Comparison of ENCODE assay signal across 8 mouse cellular contexts in the genomic region with DNA sequence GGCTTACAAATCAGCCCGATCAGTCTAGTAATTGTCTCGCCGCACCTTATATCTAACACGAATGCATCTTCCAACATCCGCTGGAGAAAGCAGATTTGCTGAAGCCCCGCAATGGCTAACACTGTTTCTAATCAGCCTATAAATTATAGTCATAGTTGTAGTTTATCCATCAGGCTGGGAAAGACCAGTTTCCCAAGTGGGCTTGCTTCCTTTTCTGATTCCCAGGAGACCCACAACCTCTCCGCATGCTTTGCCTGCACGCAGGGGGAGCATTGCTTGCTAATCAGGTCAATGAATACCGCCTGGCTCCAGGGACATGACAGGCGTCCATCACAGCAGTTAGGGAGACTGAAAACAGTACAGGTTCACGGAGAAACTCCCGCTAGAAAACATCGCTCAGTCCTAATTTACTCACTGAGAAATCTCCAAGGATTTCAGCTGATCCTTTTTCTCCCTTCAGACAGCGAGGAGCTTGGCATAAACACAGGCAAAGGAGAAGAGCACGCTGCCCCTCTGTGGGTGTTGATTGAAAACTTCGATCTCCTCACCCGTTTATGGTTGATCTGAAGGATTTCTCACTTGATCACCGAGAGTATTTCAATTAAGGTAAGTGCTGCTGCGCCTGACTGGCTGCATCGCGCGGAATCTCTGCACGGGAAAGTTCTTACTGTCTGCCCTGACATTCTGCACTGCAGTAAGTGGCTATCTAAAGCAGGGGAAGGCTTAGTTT.
DNase-seq lines count a peak whose midpoint lies in the region; ATAC-seq lines count a peak whose summit lies in the region.

No protein-coding gene starts in this region.

- H3K4me1 ChIP-seq in kidney, embryonic 14.5 days (ENCODE audit: control insufficient read depth, insufficient read depth, low read length) = no peaks in the 10 kb centered on the region
- H3K4me1 ChIP-seq in hindbrain, embryonic 15.5 days (replicated peaks) = peaks cover 7% of the 10 kb centered on the region
- H3K4me1 ChIP-seq in midbrain, embryonic 10.5 days = peaks cover 23% of the 10 kb centered on the region

- H3K4me2 ChIP-seq in kidney, embryonic 14.5 days (replicated peaks; ENCODE audit: low read depth, low read length) = peak overlapping the region; percentile 34
- peak overlapping the region; percentile 77 for H3K4me2 ChIP-seq in hindbrain, embryonic 15.5 days

- H3K36me3 ChIP-seq in kidney, embryonic 14.5 days (ENCODE audit: control insufficient read depth, insufficient read depth, low read length) = no peaks in the 10 kb centered on the region
- no peaks in the 10 kb centered on the region for H3K36me3 ChIP-seq in hindbrain, embryonic 15.5 days
- H3K36me3 ChIP-seq in midbrain, embryonic 10.5 days = no peaks in the 10 kb centered on the region

- H3K9ac ChIP-seq in kidney, embryonic 14.5 days (ENCODE audit: low read depth, low read length) = no peak overlapping the region
- peak overlapping the region; percentile 58 for H3K9ac ChIP-seq in hindbrain, embryonic 15.5 days

- H3K27me3 ChIP-seq in kidney, embryonic 14.5 days (ENCODE audit: control insufficient read depth, insufficient read depth, low read length) = no peaks in the 10 kb centered on the region
- no peaks in the 10 kb centered on the region for H3K27me3 ChIP-seq in hindbrain, embryonic 15.5 days
- no peaks in the 10 kb centered on the region; the same call in 1 of the 2 replicates for H3K27me3 ChIP-seq in midbrain, embryonic 10.5 days (ENCODE audit: low read depth, poor library complexity, severe bottlenecking)

- H3K4me3 ChIP-seq in kidney, embryonic 14.5 days (ENCODE audit: low read length) = peak overlapping the region; percentile 24; the same call in 1 of the 2 replicates
- peak overlapping the region; percentile 46 for H3K4me3 ChIP-seq in hindbrain, embryonic 15.5 days
- peak overlapping the region; percentile 50 for H3K4me3 ChIP-seq in midbrain, embryonic 10.5 days

- H3K9me3 ChIP-seq in kidney, embryonic 14.5 days (ENCODE audit: control insufficient read depth, low read length) = no peaks in the 10 kb centered on the region
- H3K9me3 ChIP-seq in hindbrain, embryonic 15.5 days = no peaks in the 10 kb centered on the region
- no peaks in the 10 kb centered on the region for H3K9me3 ChIP-seq in midbrain, embryonic 10.5 days (replicated peaks)

- 0 out of 2 replicates have a peak, but pooled peaks have one; percentile 24 for ATAC-seq in kidney, embryonic 14.5 days (ENCODE audit: low FRiP score, low TSS enrichment)
- ATAC-seq in hindbrain, embryonic 15.5 days (ENCODE audit: low FRiP score, low read depth) = peak; percentile 69
- no peak for ATAC-seq in erythroid progenitor cell, adult 5-6 weeks (replicated peaks; ENCODE audit: low FRiP score, poor library complexity, severe bottlenecking)

- WGBS in kidney, embryonic 14.5 days = 13% methylated on average over 23 of the region's 23 CpGs
- WGBS in hindbrain, embryonic 15.5 days = 9% methylated on average over 23 of the region's 23 CpGs
- WGBS in midbrain, embryonic 10.5 days = 19% methylated on average over 23 of the region's 23 CpGs

- DNase-seq in kidney, adult 9 months = no peak
- peak; percentile 21 for DNase-seq in embryo, embryonic 9.5 days (ENCODE audit: extremely low spot score)
- peak; percentile 30 for DNase-seq in midbrain, embryonic 10.5 days (ENCODE audit: low spot score)
- DNase-seq in telencephalon, adult 2 months (ENCODE audit: low read depth, low spot score) = peak; percentile 16
- DNase-seq in kidney, adult 8-10 months = no peak

- H3K27ac ChIP-seq in kidney, embryonic 14.5 days (ENCODE audit: low read depth, low read length) = no peak overlapping the region
- H3K27ac ChIP-seq in hindbrain, embryonic 15.5 days (replicated peaks) = peak overlapping the region; percentile 63
- H3K27ac ChIP-seq in midbrain, embryonic 10.5 days (replicated peaks) = peak overlapping the region; percentile 64

Comparison
In these comparisons a context has a peak if more than half of its experiments do, and no peak if none do; other contexts are left out.
1. DNase-seq: peak in embryo, embryonic 9.5 days (single experiment), midbrain, embryonic 10.5 days (single experiment) and telencephalon, adult 2 months (single experiment); none in kidney, adult 9 months (single experiment) and kidney, adult 8-10 months (0 of 2).
2. Peak in every context shown above with its lines, with median percentiles within 50 percentile points of each other: H3K4me3 ChIP-seq.